Mouse (Mus musculus) heart, postnatal 10 days (tissue): ENCODE data around the gene Hist1h2bn. TPM values are rescaled to one million over a fixed set of nuclear protein-coding genes. Genes with fewer than 3 reads are reported as not detected.
"Not testable (repeated sequence)": the region's sequence is repeated elsewhere in the genome, so short reads cannot be mapped to it uniquely, and the experiment has no call there.

ENCODE experiments used
- DNase-seq, 2 experiments: peaks; one replicate each; pipeline ENCODE4 v3.0.0; 2021
- intact Hi-C: fragments of 180-260 bp; cut with DNase I; formaldehyde crosslinking; loops from one replicate; pipeline ENCODE4 v1.15.1; 2025
- total RNA-seq, 2 experiments: library from RNA; stranded (reverse); gene quantifications; 2 replicates each; pipeline ENCODE4 v1.2.3; 2021

Hist1h2bn gene
- 100 to 1,000 TPM in 1 of 2 experiments, 10 to 100 TPM in 1; 98.6 to 149 TPM for total RNA-seq

- peak; percentile 80 to 82 for DNase-seq
- intact Hi-C loops: loop anchor here (2.0 to 10.0 kb wide), 2 partner anchors 27 to 2001 kb away; partner anchors contain the start of genes Hist1h1b, Hist1h2ab, Hist1h3b and Hist1h4b
These were observed at the start of gene Hist1h2bn, which contains the start of gene Hist1h2ak for GRCm38 (mm10) chr13:21753524-21754285. Gene Hist1h2bn (plus strand): TSS chr13:21754123. Gene Hist1h2ak (minus strand): TSS chr13:21753827.

- no peak for DNase-seq
- intact Hi-C loops: no loop called here
These were observed 47.3 kb upstream of the Hist1h2bn start for GRCm38 (mm10) chr13:21706669-21707068.

GRCm38 (mm10) chr13:21710031-21710711 is 43.8 kb upstream of the Hist1h2bn start:
- intact Hi-C loops: loop anchor here (2.0 to 10.0 kb wide), 7 partner anchors 75 to 1807 kb away; partner anchors contain the start of genes Zfp184 and Zkscan3
- peak; percentile 93 to 94 for DNase-seq

- peak; percentile 82 to 87 for DNase-seq
- intact Hi-C loops: loop anchor here (2.0 to 10.0 kb wide), 7 partner anchors 74 to 1806 kb away; partner anchors contain the start of genes Zfp184 and Zkscan3
These were observed 43.0 kb upstream of the Hist1h2bn start for GRCm38 (mm10) chr13:21710821-21711525.

- intact Hi-C loops: loop anchor here (2.0 to 10.0 kb wide), 7 partner anchors 73 to 1806 kb away; partner anchors contain the start of genes Zfp184 and Zkscan3
- DNase-seq: no peak
These were observed 42.2 kb upstream of the Hist1h2bn start for GRCm38 (mm10) chr13:21711698-21712097.

GRCm38 (mm10) chr13:21714725-21715124 is 39.2 kb upstream of the Hist1h2bn start:
- intact Hi-C loops: loop anchor here (1.0 to 10.0 kb wide), 8 partner anchors 20 to 1803 kb away; partner anchors contain the start of genes Hist1h4i, Zfp184 and Zkscan3
- DNase-seq: peak; percentile 77 to 83

- intact Hi-C loops: loop anchor here (2.0 to 10.0 kb wide), 3 partner anchors 230 to 326 kb away; partner anchors contain the start of genes Hist1h4i, Zfp184 and Zkscan3
- peak; percentile 11 to 23 for DNase-seq
These were observed 38.6 kb upstream of the Hist1h2bn start for GRCm38 (mm10) chr13:21715131-21715863.

GRCm38 (mm10) chr13:21715864-21716539 is 37.9 kb upstream of the Hist1h2bn start, which contains the start of the genes Hist1h2bl and Hist1h2ai:
Gene Hist1h2bl (minus strand): TSS chr13:21716143.
Gene Hist1h2ai (plus strand): TSS chr13:21716422.
- DNase-seq: peak; percentile 84 to 88
- intact Hi-C loops: loop anchor here (2.0 to 10.0 kb wide), 3 partner anchors 229 to 325 kb away; partner anchors contain the start of genes Hist1h4i, Zfp184 and Zkscan3

- DNase-seq: peak; percentile 32 to 47
These were observed 37.2 kb upstream of the Hist1h2bn start for GRCm38 (mm10) chr13:21716540-21717391.

GRCm38 (mm10) chr13:21717397-21718357 is 36.2 kb upstream of the Hist1h2bn start, which contains the start of gene Hist1h3h:
Gene Hist1h3h (plus strand): TSS chr13:21717659.
- intact Hi-C loops: loop anchor here (10.0 kb wide), 2 partner anchors 227 to 313 kb away; partner anchors contain the start of genes Zfp184 and Zkscan3

More at GRCm38 (mm10) chr13:21716540-21717391, 37.2 kb upstream of the Hist1h2bn start:
- intact Hi-C loops: loop anchor here (10.0 kb wide), 2 partner anchors 228 to 312 kb away; partner anchors contain the start of genes Zfp184 and Zkscan3

GRCm38 (mm10) chr13:21718381-21719080 is 35.4 kb upstream of the Hist1h2bn start:
- intact Hi-C loops: loop anchor here (10.0 kb wide), 2 partner anchors 226 to 314 kb away; partner anchors contain the start of genes Zfp184 and Zkscan3
- no peak for DNase-seq

More at GRCm38 (mm10) chr13:21717397-21718357, 36.2 kb upstream of the Hist1h2bn start, which contains the start of gene Hist1h3h:
- peak; percentile 88 for DNase-seq

- intact Hi-C loops: loop anchor here (5.0 kb wide), 1 partner anchor 56 kb away; no protein-coding TSS in a partner anchor
These were observed 32.7 kb upstream of the Hist1h2bn start for GRCm38 (mm10) chr13:21721107-21721756.

GRCm38 (mm10) chr13:21721757-21722372 is 32.1 kb upstream of the Hist1h2bn start, which contains the start of gene Hist1h2bm:
Gene Hist1h2bm (plus strand): TSS chr13:21722044.
- intact Hi-C loops: loop anchor here (5.0 kb wide), 1 partner anchor 55 kb away; no protein-coding TSS in a partner anchor
- DNase-seq: peak; percentile 71 to 74

More at GRCm38 (mm10) chr13:21721107-21721756, 32.7 kb upstream of the Hist1h2bn start:
- DNase-seq: not testable (repeated sequence)

GRCm38 (mm10) chr13:21722373-21722925 is 31.5 kb upstream of the Hist1h2bn start:
- DNase-seq: no peak
- intact Hi-C loops: loop anchor here (5.0 kb wide), 1 partner anchor 55 kb away; no protein-coding TSS in a partner anchor
